Mouse (Mus musculus) liver, embryonic 14.5 days (tissue): ENCODE measurements around the gene Sbf1. TPM values are rescaled to one million over a fixed set of nuclear protein-coding genes. Genes with fewer than 3 reads are reported as not detected.

Experiments
- ATAC-seq: fragments of 200-750 bp; cut with Nextera tagmentation; 2 replicates; pipeline ENCODE4 v1.8.0; 2017; ENCODE audit warnings: moderate number of reproducible peaks, mild to moderate bottlenecking, moderate library complexity; ENCODE audit not compliant: insufficient read depth
- DNase-seq, 3 experiments: peaks; one replicate each; pipeline ENCODE4 v3.0.0-alpha.2; 2012 to 2013; ENCODE audit warnings: low read depth in 3 of 3, low spot score in 3 of 3
- H3K27ac ChIP-seq: fragments of 300-500 bp; sonication (generic); 2 replicates; pipeline ENCODE4 v1.5.1; 2014; ENCODE audit warnings: moderate library complexity, mild to moderate bottlenecking, control low read depth, inconsistent platforms
- H3K27me3 ChIP-seq: fragments of 300-500 bp; sonication (generic); 2 replicates; pipeline ENCODE4 v1.6.1; 2014; ENCODE audit warnings: mild to moderate bottlenecking, low read length, moderate library complexity; ENCODE audit not compliant: control insufficient read depth, insufficient read depth
- H3K36me3 ChIP-seq: fragments of 300-500 bp; sonication (generic); replicated peaks from 2 replicates; pipeline ENCODE4 v1.6.1; 2014; ENCODE audit warnings: low read depth; ENCODE audit not compliant: control insufficient read depth, insufficient read depth
- H3K4me1 ChIP-seq, 2 experiments: fragments of 200-500 bp in 1 of 2; fragments of 300-500 bp in 1 of 2; sonication (generic) in 1 of 2; replicated peaks; 2 replicates each; pipeline ENCODE4 v1.6.1; 2012 to 2014; ENCODE audit warnings: antibody characterized with exemption in 1 of 2, inconsistent platforms in 1 of 2, low read length in 1 of 2; ENCODE audit not compliant: control insufficient read depth in 2 of 2, insufficient read depth in 2 of 2
- H3K4me2 ChIP-seq: fragments of 300-500 bp; sonication (generic); 2 replicates; pipeline ENCODE4 v1.6.1; 2014; ENCODE audit warnings: low read depth, mild to moderate bottlenecking, control low read depth, moderate library complexity
- H3K4me3 ChIP-seq, 2 experiments: fragments of 200-500 bp in 1 of 2; fragments of 300-500 bp in 1 of 2; sonication (generic) in 1 of 2; 2 replicates each; pipeline ENCODE4 v1.5.1; 2012 to 2014; ENCODE audit warnings: low read depth in 2 of 2, low read length in 2 of 2, mild to moderate bottlenecking in 2 of 2, control low read depth in 1 of 2, inconsistent platforms in 1 of 2, moderate library complexity in 1 of 2; ENCODE audit not compliant: insufficient read depth in 1 of 2
- H3K9ac ChIP-seq: fragments of 300-500 bp; sonication (generic); replicated peaks from 2 replicates; pipeline ENCODE4 v1.6.1; 2014; ENCODE audit warnings: mild to moderate bottlenecking, control low read depth, moderate library complexity
- H3K9me3 ChIP-seq: fragments of 300-500 bp; sonication (generic); 2 replicates; pipeline ENCODE4 v1.6.1; 2016; ENCODE audit warnings: low read length, mixed read lengths; ENCODE audit not compliant: control insufficient read depth
- CTCF ChIP-seq: IDR thresholded peaks from 2 replicates; pipeline ENCODE4 v1.5.1; 2016; ENCODE audit warnings: antibody characterized with exemption, low read depth, control low read depth
- EP300 ChIP-seq: IDR thresholded peaks from 2 replicates; pipeline ENCODE4 v1.6.1; 2016; ENCODE audit warnings: antibody characterized with exemption, low read depth
- WGBS: fragments of 180-500 bp; shearing (Covaris S2); extraction: QIAGEN DNeasy Blood & Tissue Kit; methylation state at CpG from one replicate; pipeline ENCODE4 v1.1.7; 2014; ENCODE audit not compliant: insufficient replicate concordance; 5-methylcytosine and 5-hydroxymethylcytosine counted together
- polyA plus RNA-seq, 2 experiments: library from polyadenylated mRNA; depleted of rRNA in 1 of 2; stranded (reverse) in 1 of 2; unstranded in 1 of 2; fragments of >200 nt; fragmentation: Nextera tagmentation in 1 of 2; extraction: Ambion mirVana in 1 of 2; gene quantifications; 2 replicates each; pipeline versions ENCODE4 v1.2.1 to v1.2.3; 2012 to 2014

Sbf1 gene
- polyA plus RNA-seq, 2 experiments = 17.8 to 29.3 TPM

- Histone ChIP-seq H3K4me3 (peak overlapping the region in 1 of 2 experiments; percentile 28; a peak in 2 of 4 replicates), H3K4me1 (peaks cover 19 to 22% of the 10 kb centered on the region in 2 experiments), H3K36me3 (peaks cover 54% of the 10 kb centered on the region), H3K9ac (peak overlapping the region; percentile 48), H3K27me3 (no peaks in the 10 kb centered on the region), H3K9me3 (no peaks in the 10 kb centered on the region), H3K4me2 (peak overlapping the region; percentile 57), H3K27ac (peak overlapping the region; percentile 53)
- WGBS = 28% methylated on average over 5 of the region's 5 CpGs
- TF ChIP-seq CTCF (no peak), EP300 (peak; percentile 90)
- ATAC-seq (peak; percentile 95), DNase-seq (peak; percentile 57 to 62 (median 61))
Observed at GRCm38 (mm10) chr15:89285478-89285877, 29.6 kb downstream of the Sbf1 start.

- ATAC-seq = peak; percentile 84
- H3K4me3 ChIP-seq = no peak overlapping the region
Observed at GRCm38 (mm10) chr15:89285004-89285403, 30.1 kb downstream of the Sbf1 start.

GRCm38 (mm10) chr15:89284094-89284493 is 31.0 kb downstream of the Sbf1 start:
- no peaks in the 10 kb centered on the region for H3K27me3 ChIP-seq
- 69% methylated on average over 2 of the region's 2 CpGs for WGBS
- TF ChIP-seq EP300 = no peak

More at GRCm38 (mm10) chr15:89285004-89285403, 30.1 kb downstream of the Sbf1 start:
- no peaks in the 10 kb centered on the region for H3K9me3 ChIP-seq
- H3K36me3 ChIP-seq = peaks cover 56% of the 10 kb centered on the region
- TF ChIP-seq EP300 = peak; percentile 37; the same call in 1 of the 2 replicates
- no peak for TF ChIP-seq CTCF
- no peaks in the 10 kb centered on the region for H3K27me3 ChIP-seq
- H3K27ac ChIP-seq = peak overlapping the region; percentile 53
- peak; percentile 49 to 56 (median 51) for DNase-seq
- H3K9ac ChIP-seq = no peak overlapping the region; the same call in 1 of the 2 replicates
- peaks cover 19 to 22% of the 10 kb centered on the region in 2 experiments for H3K4me1 ChIP-seq
- H3K4me2 ChIP-seq = peak overlapping the region; percentile 57

GRCm38 (mm10) chr15:89282546-89282945 is 32.6 kb downstream of the Sbf1 start:
- Histone ChIP-seq H3K27me3 (no peaks in the 10 kb centered on the region), H3K36me3 (peaks cover 40% of the 10 kb centered on the region), H3K4me1 (peaks cover 19 to 22% of the 10 kb centered on the region in 2 experiments), H3K27ac (no peak overlapping the region), H3K9me3 (no peaks in the 10 kb centered on the region), H3K4me2 (no peak overlapping the region), H3K4me3 (no peak overlapping the region), H3K9ac (no peak overlapping the region)
- TF ChIP-seq CTCF (no peak), EP300 (no peak)
- DNase-seq (no peak), ATAC-seq (no peak)
- WGBS = 77% methylated on average over 6 of the region's 6 CpGs

More at GRCm38 (mm10) chr15:89284094-89284493, 31.0 kb downstream of the Sbf1 start:
- Histone ChIP-seq H3K27ac (no peak overlapping the region), H3K4me3 (no peak overlapping the region), H3K9me3 (no peaks in the 10 kb centered on the region), H3K4me2 (no peak overlapping the region), H3K9ac (no peak overlapping the region), H3K36me3 (peaks cover 48% of the 10 kb centered on the region), H3K4me1 (peaks cover 19 to 22% of the 10 kb centered on the region in 2 experiments)
- ATAC-seq (no peak), DNase-seq (no peak)

GRCm38 (mm10) chr15:89277366-89277765 is 37.7 kb downstream of the Sbf1 start:
- WGBS = 93% methylated on average over 4 of the region's 4 CpGs
- peaks cover 27% of the 10 kb centered on the region for H3K36me3 ChIP-seq
- no peak overlapping the region for H3K4me3 ChIP-seq

More at GRCm38 (mm10) chr15:89277366-89277765, 37.7 kb downstream of the Sbf1 start:
- H3K27me3 ChIP-seq = no peaks in the 10 kb centered on the region
- no peak overlapping the region for H3K9ac ChIP-seq
- ATAC-seq = no peak
- no peak overlapping the region for H3K4me2 ChIP-seq
- no peaks in the 10 kb centered on the region for H3K9me3 ChIP-seq
- no peak overlapping the region for H3K27ac ChIP-seq
- DNase-seq = no peak
- TF ChIP-seq EP300 = no peak
- TF ChIP-seq CTCF = no peak
- no peaks in the 10 kb centered on the region for H3K4me1 ChIP-seq
